ENCODE assay signal across 12 mouse cellular contexts in the genomic region with DNA sequence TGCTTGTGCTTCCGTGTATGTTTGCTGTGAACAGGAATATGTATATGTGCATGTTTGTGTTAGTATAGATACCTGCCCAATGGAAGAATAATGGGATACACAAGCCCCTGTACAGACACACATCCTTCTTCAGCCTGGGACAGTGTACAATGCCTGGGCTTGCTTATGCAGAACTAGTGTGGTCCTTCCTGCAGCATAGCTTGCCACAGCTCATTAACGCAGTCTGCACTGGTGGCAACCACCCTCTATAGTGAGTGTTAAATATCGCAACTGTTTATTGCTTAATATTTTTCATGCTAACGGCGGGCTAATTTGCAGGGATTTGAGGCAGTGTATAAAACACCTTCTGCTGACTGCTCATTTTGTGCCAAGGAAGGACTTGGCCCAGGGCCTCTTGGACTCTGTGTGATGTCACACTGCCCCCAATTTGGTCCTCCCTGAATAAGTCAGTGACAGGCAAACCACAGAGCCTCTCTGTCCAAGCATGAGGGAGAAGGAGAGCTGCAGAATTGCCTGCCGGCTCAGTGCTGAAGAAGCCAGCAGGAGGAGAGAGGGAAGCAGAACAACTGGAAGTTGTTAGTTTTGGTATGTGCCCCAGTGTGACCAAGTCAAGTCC.
DNase-seq lines count a peak whose midpoint lies in the region; ATAC-seq and TF ChIP-seq lines count a peak whose summit lies in the region.
"Had no signal": no experiment of that assay in that cellular context is flagged by ENCODE, and none has a peak within 500 bp of the region (broad histone marks: within the 10 kb centered on the region; RNA-seq: fewer than 3 reads in every experiment).

No protein-coding gene starts in this region.

- no peaks in the 10 kb centered on the region for H3K4me1 ChIP-seq in kidney, embryonic 14.5 days (ENCODE audit: control insufficient read depth, insufficient read depth, low read length)
- no peaks in the 10 kb centered on the region for H3K4me1 ChIP-seq in midbrain, postnatal 0 days (ENCODE audit: insufficient read depth, low read length)
- peaks cover 8% of the 10 kb centered on the region for H3K4me1 ChIP-seq in midbrain, embryonic 13.5 days (replicated peaks)
- H3K4me1 ChIP-seq in neural tube, embryonic 15.5 days: peaks cover 7% of the 10 kb centered on the region; the same call in 1 of the 2 replicates
- H3K4me1 ChIP-seq: heart, embryonic 15.5 days; intestine, embryonic 15.5 days had no signal

- 67% methylated on average over 6 of the region's 6 CpGs for WGBS in kidney, embryonic 14.5 days
- WGBS in midbrain, postnatal 0 days: 59% methylated on average over 6 of the region's 6 CpGs
- 88% methylated on average over 6 of the region's 6 CpGs for WGBS in midbrain, embryonic 13.5 days
- 54% methylated on average over 6 of the region's 6 CpGs for WGBS in neural tube, embryonic 15.5 days

- peak; percentile 62 to 71 for DNase-seq in cerebellum, postnatal 14 days
- DNase-seq in cerebellum, adult 18-20 months: no peak
- no peak for DNase-seq in kidney, adult 8-10 months
- DNase-seq in midbrain, postnatal 0 days (ENCODE audit: low spot score): peak; percentile 70
- DNase-seq in layer of hippocampus, adult 11-12 months (ENCODE audit: low spot score): no peak
- DNase-seq: gastrocnemius, postnatal 36 days had no signal

- no peak overlapping the region for H3K4me2 ChIP-seq in kidney, embryonic 14.5 days (replicated peaks; ENCODE audit: low read depth, low read length)
- no peak overlapping the region for H3K4me2 ChIP-seq in midbrain, postnatal 0 days (ENCODE audit: low read depth, low read length, poor library complexity, severe bottlenecking)
- no peak overlapping the region for H3K4me2 ChIP-seq in midbrain, embryonic 13.5 days (replicated peaks)
- no peak overlapping the region for H3K4me2 ChIP-seq in neural tube, embryonic 15.5 days
- H3K4me2 ChIP-seq: heart, embryonic 15.5 days; intestine, embryonic 15.5 days had no signal

- no peak for TF ChIP-seq CTCF in midbrain, postnatal 0 days (IDR thresholded peaks at IDR 0.05)

- no peaks in the 10 kb centered on the region for H3K36me3 ChIP-seq in kidney, embryonic 14.5 days (ENCODE audit: control insufficient read depth, insufficient read depth, low read length)
- H3K36me3 ChIP-seq in midbrain, postnatal 0 days (ENCODE audit: insufficient read depth, low read length): no peaks in the 10 kb centered on the region
- no peaks in the 10 kb centered on the region for H3K36me3 ChIP-seq in midbrain, embryonic 13.5 days
- no peaks in the 10 kb centered on the region for H3K36me3 ChIP-seq in neural tube, embryonic 15.5 days
- H3K36me3 ChIP-seq: heart, embryonic 15.5 days; intestine, embryonic 15.5 days had no signal

- no peaks in the 10 kb centered on the region; the same call in 1 of the 2 replicates for H3K9me3 ChIP-seq in kidney, embryonic 14.5 days (ENCODE audit: control insufficient read depth, low read length)
- H3K9me3 ChIP-seq in midbrain, postnatal 0 days (ENCODE audit: low read length): no peaks in the 10 kb centered on the region
- 0 out of 2 replicates have a peak, but pooled peaks cover 3% of the 10 kb centered on the region for H3K9me3 ChIP-seq in midbrain, embryonic 13.5 days
- no peaks in the 10 kb centered on the region for H3K9me3 ChIP-seq in neural tube, embryonic 15.5 days (replicated peaks)
- H3K9me3 ChIP-seq: heart, embryonic 15.5 days; intestine, embryonic 15.5 days had no signal

- H3K27ac ChIP-seq in kidney, embryonic 14.5 days (ENCODE audit: low read depth, low read length): no peak overlapping the region
- H3K27ac ChIP-seq in midbrain, postnatal 0 days (ENCODE audit: low read depth, low read length): no peak overlapping the region
- no peak overlapping the region for H3K27ac ChIP-seq in midbrain, embryonic 13.5 days
- H3K27ac ChIP-seq in neural tube, embryonic 15.5 days (replicated peaks): peak overlapping the region; percentile 54; the same call in 1 of the 2 replicates
- H3K27ac ChIP-seq: heart, embryonic 15.5 days; intestine, embryonic 15.5 days; liver, embryonic 14.5 days had no signal

- H3K27me3 ChIP-seq in kidney, embryonic 14.5 days (ENCODE audit: control insufficient read depth, insufficient read depth, low read length): no peaks in the 10 kb centered on the region
- no peaks in the 10 kb centered on the region for H3K27me3 ChIP-seq in midbrain, postnatal 0 days (ENCODE audit: insufficient read depth, low read length)
- H3K27me3 ChIP-seq in midbrain, embryonic 13.5 days: no peaks in the 10 kb centered on the region
- peaks cover 5% of the 10 kb centered on the region; the same call in 1 of the 2 replicates for H3K27me3 ChIP-seq in neural tube, embryonic 15.5 days (replicated peaks)
- H3K27me3 ChIP-seq: heart, embryonic 15.5 days; intestine, embryonic 15.5 days had no signal

- no peak overlapping the region for H3K4me3 ChIP-seq in kidney, embryonic 14.5 days (ENCODE audit: low read length)
- no peak overlapping the region for H3K4me3 ChIP-seq in midbrain, postnatal 0 days (ENCODE audit: low read depth, low read length)
- H3K4me3 ChIP-seq in midbrain, embryonic 13.5 days (replicated peaks): no peak overlapping the region
- no peak overlapping the region for H3K4me3 ChIP-seq in neural tube, embryonic 15.5 days (replicated peaks)
- H3K4me3 ChIP-seq: heart, embryonic 15.5 days; intestine, embryonic 15.5 days had no signal

- H3K9ac ChIP-seq in kidney, embryonic 14.5 days (ENCODE audit: low read depth, low read length): no peak overlapping the region
- H3K9ac ChIP-seq in midbrain, postnatal 0 days (replicated peaks; ENCODE audit: low read length, poor library complexity, severe bottlenecking): no peak overlapping the region
- H3K9ac ChIP-seq in midbrain, embryonic 13.5 days (replicated peaks): no peak overlapping the region
- no peak overlapping the region for H3K9ac ChIP-seq in neural tube, embryonic 15.5 days (replicated peaks)
- H3K9ac ChIP-seq: heart, embryonic 15.5 days; intestine, embryonic 15.5 days; liver, embryonic 14.5 days had no signal

- ATAC-seq in kidney, embryonic 14.5 days (ENCODE audit: low FRiP score, low TSS enrichment): 0 out of 2 replicates have a peak, but pooled peaks have one; percentile 29
- ATAC-seq in midbrain, postnatal 0 days (ENCODE audit: low FRiP score): no peak
- no peak for ATAC-seq in midbrain, embryonic 13.5 days
- 0 out of 2 replicates have a peak, but pooled peaks have one; percentile 61 for ATAC-seq in neural tube, embryonic 15.5 days (ENCODE audit: low FRiP score)
- ATAC-seq: intestine, embryonic 15.5 days had no signal

Comparison
In these comparisons a context has a peak if more than half of its experiments do, and no peak if none do; other contexts are left out.
1. DNase-seq: peak in cerebellum, postnatal 14 days (2 of 2) and midbrain, postnatal 0 days (single experiment); none in cerebellum, adult 18-20 months (0 of 2), kidney, adult 8-10 months (0 of 2) and layer of hippocampus, adult 11-12 months (single experiment).
2. ATAC-seq: peak in kidney, embryonic 14.5 days (single experiment) and neural tube, embryonic 15.5 days (single experiment); none in midbrain, postnatal 0 days (single experiment) and midbrain, embryonic 13.5 days (single experiment).